Mouse (Mus musculus): ENCODE measurements around the gene Fam120c. TPM values are rescaled to one million over a fixed set of nuclear protein-coding genes. Genes with fewer than 3 reads are reported as not detected.
"Not testable (repeated sequence)": the region's sequence is repeated elsewhere in the genome, so short reads cannot be mapped to it uniquely, and the experiment has no call there.

Gene Fam120c
- 11.5 and 11.8 TPM in 2 replicates for total RNA-seq (2017)

- ATAC-seq (replicated peaks in 1 of 2; ENCODE audit: insufficient read depth in 1 of 2, low FRiP score in 2 of 2, low TSS enrichment in 1 of 2, low read depth in 1 of 2, poor library complexity in 2 of 2, severe bottlenecking in 2 of 2) = peak; percentile 81 to 84
Observed at GRCm38 (mm10) chrX:151343761-151344500, at the start of gene Fam120c. Gene Fam120c, plus strand, starts transcription at chrX:151344175.

- ATAC-seq (replicated peaks in 1 of 2; ENCODE audit: insufficient read depth in 1 of 2, low FRiP score in 2 of 2, low TSS enrichment in 1 of 2, low read depth in 1 of 2, poor library complexity in 2 of 2, severe bottlenecking in 2 of 2) = no peak
Observed at GRCm38 (mm10) chrX:151298329-151298728, 45.6 kb upstream of the Fam120c start.

GRCm38 (mm10) chrX:151313732-151314131 lies 30.2 kb upstream of the Fam120c start:
- ATAC-seq (replicated peaks in 1 of 2; ENCODE audit: insufficient read depth in 1 of 2, low FRiP score in 2 of 2, low TSS enrichment in 1 of 2, low read depth in 1 of 2, poor library complexity in 2 of 2, severe bottlenecking in 2 of 2) = no peak

- ATAC-seq (replicated peaks in 1 of 2; ENCODE audit: insufficient read depth in 1 of 2, low FRiP score in 2 of 2, low TSS enrichment in 1 of 2, low read depth in 1 of 2, poor library complexity in 2 of 2, severe bottlenecking in 2 of 2) = no peak
Observed at GRCm38 (mm10) chrX:151333615-151334014, 10.4 kb upstream of the Fam120c start.

GRCm38 (mm10) chrX:151337804-151338203 lies 6.2 kb upstream of the Fam120c start:
- ATAC-seq (replicated peaks in 1 of 2; ENCODE audit: insufficient read depth in 1 of 2, low FRiP score in 2 of 2, low TSS enrichment in 1 of 2, low read depth in 1 of 2, poor library complexity in 2 of 2, severe bottlenecking in 2 of 2) = no peak

GRCm38 (mm10) chrX:151344501-151344984 lies 568 bp downstream of the Fam120c start:
- ATAC-seq (replicated peaks in 1 of 2; ENCODE audit: insufficient read depth in 1 of 2, low FRiP score in 2 of 2, low TSS enrichment in 1 of 2, low read depth in 1 of 2, poor library complexity in 2 of 2, severe bottlenecking in 2 of 2) = peak; percentile 55 to 76

GRCm38 (mm10) chrX:151345333-151346125 lies 1.6 kb downstream of the Fam120c start:
- no peak for ATAC-seq (replicated peaks in 1 of 2; ENCODE audit: insufficient read depth in 1 of 2, low FRiP score in 2 of 2, low TSS enrichment in 1 of 2, low read depth in 1 of 2, poor library complexity in 2 of 2, severe bottlenecking in 2 of 2)

GRCm38 (mm10) chrX:151347278-151347677 lies 3.3 kb downstream of the Fam120c start:
- no peak for ATAC-seq (replicated peaks in 1 of 2; ENCODE audit: insufficient read depth in 1 of 2, low FRiP score in 2 of 2, low TSS enrichment in 1 of 2, low read depth in 1 of 2, poor library complexity in 2 of 2, severe bottlenecking in 2 of 2)

GRCm38 (mm10) chrX:151349322-151349721 lies 5.3 kb downstream of the Fam120c start:
- no peak for ATAC-seq (replicated peaks in 1 of 2; ENCODE audit: insufficient read depth in 1 of 2, low FRiP score in 2 of 2, low TSS enrichment in 1 of 2, low read depth in 1 of 2, poor library complexity in 2 of 2, severe bottlenecking in 2 of 2)

GRCm38 (mm10) chrX:151418801-151419200 lies 74.8 kb downstream of the Fam120c start:
- no peak for ATAC-seq (replicated peaks in 1 of 2; ENCODE audit: insufficient read depth in 1 of 2, low FRiP score in 2 of 2, low TSS enrichment in 1 of 2, low read depth in 1 of 2, poor library complexity in 2 of 2, severe bottlenecking in 2 of 2)

- ATAC-seq (replicated peaks in 1 of 2; ENCODE audit: insufficient read depth in 1 of 2, low FRiP score in 2 of 2, low TSS enrichment in 1 of 2, low read depth in 1 of 2, poor library complexity in 2 of 2, severe bottlenecking in 2 of 2) = no peak
Observed at GRCm38 (mm10) chrX:151420791-151421190, 76.8 kb downstream of the Fam120c start.

GRCm38 (mm10) chrX:151443637-151444036 lies 99.7 kb downstream of the Fam120c start:
- ATAC-seq (replicated peaks in 1 of 2; ENCODE audit: insufficient read depth in 1 of 2, low FRiP score in 2 of 2, low TSS enrichment in 1 of 2, low read depth in 1 of 2, poor library complexity in 2 of 2, severe bottlenecking in 2 of 2) = no peak

GRCm38 (mm10) chrX:151444189-151444588 lies 100.2 kb downstream of the Fam120c start:
- no peak for ATAC-seq (replicated peaks in 1 of 2; ENCODE audit: insufficient read depth in 1 of 2, low FRiP score in 2 of 2, low TSS enrichment in 1 of 2, low read depth in 1 of 2, poor library complexity in 2 of 2, severe bottlenecking in 2 of 2)

GRCm38 (mm10) chrX:151488128-151488527 lies 144.2 kb downstream of the Fam120c start:
- no peak for ATAC-seq (replicated peaks in 1 of 2; ENCODE audit: insufficient read depth in 1 of 2, low FRiP score in 2 of 2, low TSS enrichment in 1 of 2, low read depth in 1 of 2, poor library complexity in 2 of 2, severe bottlenecking in 2 of 2)

- not testable (repeated sequence) for ATAC-seq (replicated peaks in 1 of 2; ENCODE audit: insufficient read depth in 1 of 2, low FRiP score in 2 of 2, low TSS enrichment in 1 of 2, low read depth in 1 of 2, poor library complexity in 2 of 2, severe bottlenecking in 2 of 2)
Observed at GRCm38 (mm10) chrX:151493269-151493668, 149.3 kb downstream of the Fam120c start.

- ATAC-seq (replicated peaks in 1 of 2; ENCODE audit: insufficient read depth in 1 of 2, low FRiP score in 2 of 2, low TSS enrichment in 1 of 2, low read depth in 1 of 2, poor library complexity in 2 of 2, severe bottlenecking in 2 of 2) = peak in 1 of 2 experiments; percentile 46; a peak in 3 of 4 replicates
Observed at GRCm38 (mm10) chrX:151496596-151496995, 152.6 kb downstream of the Fam120c start.

GRCm38 (mm10) chrX:151508536-151508935 lies 164.6 kb downstream of the Fam120c start:
- ATAC-seq (replicated peaks in 1 of 2; ENCODE audit: insufficient read depth in 1 of 2, low FRiP score in 2 of 2, low TSS enrichment in 1 of 2, low read depth in 1 of 2, poor library complexity in 2 of 2, severe bottlenecking in 2 of 2) = peak; percentile 42 to 48; a peak in 2 of 4 replicates

GRCm38 (mm10) chrX:151509906-151510305 lies 165.9 kb downstream of the Fam120c start:
- ATAC-seq (replicated peaks in 1 of 2; ENCODE audit: insufficient read depth in 1 of 2, low FRiP score in 2 of 2, low TSS enrichment in 1 of 2, low read depth in 1 of 2, poor library complexity in 2 of 2, severe bottlenecking in 2 of 2) = no peak
